Mouse (Mus musculus) adrenal gland, postnatal 10 days (tissue): ENCODE measurements at regions not wholly inside any gene's neighbourhood (a gene's known extent, or its start where the extent isn't known, plus 50 kb on each side); places are given as distances from the start of the nearest gene placed in this dataset.

Experiments used
- DNase-seq: peaks from one replicate; pipeline ENCODE4 v3.0.0; 2021; ENCODE audit warnings: mixed read lengths

GRCm38 (mm10) chr13:110683259-110684041 lies 288.6 kb downstream of the Plk2 start:
- DNase-seq: peak; percentile 6

DNA sequence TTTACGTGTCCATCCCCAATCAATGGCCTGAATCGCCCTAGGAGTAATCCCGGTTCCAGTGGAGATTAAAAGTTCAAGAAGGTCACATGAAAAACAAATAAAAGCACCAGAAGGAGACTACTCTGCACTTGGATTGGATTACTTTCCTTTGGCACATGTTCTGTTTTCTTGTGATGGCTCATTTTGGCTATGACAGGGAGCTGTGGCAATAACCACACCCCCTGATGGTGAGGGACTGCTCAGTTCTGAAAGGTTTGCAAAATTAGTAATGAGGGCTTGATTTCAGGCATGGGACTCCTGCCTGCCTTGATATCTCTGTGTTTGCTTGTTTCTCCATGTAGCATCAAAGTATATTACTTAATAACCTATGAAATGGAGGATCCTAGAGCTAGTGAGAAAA lies 293.9 kb downstream of the Plk2 start:
- no peak for DNase-seq

GRCm38 (mm10) chr13:110690501-110691255 lies 295.8 kb downstream of the Plk2 start:
- peak; percentile 31 for DNase-seq

GRCm38 (mm10) chr13:110692696-110693095 lies 297.9 kb downstream of the Plk2 start:
- DNase-seq: no peak

- DNase-seq: no peak
Measured at GRCm38 (mm10) chr13:110694876-110695275, 300.0 kb downstream of the Plk2 start.

- peak; percentile 12 for DNase-seq
Measured at GRCm38 (mm10) chr13:110696549-110696948, 301.7 kb downstream of the Plk2 start.

- DNase-seq: no peak
Measured at GRCm38 (mm10) chr13:110704261-110704660, 309.4 kb downstream of the Plk2 start.

DNA sequence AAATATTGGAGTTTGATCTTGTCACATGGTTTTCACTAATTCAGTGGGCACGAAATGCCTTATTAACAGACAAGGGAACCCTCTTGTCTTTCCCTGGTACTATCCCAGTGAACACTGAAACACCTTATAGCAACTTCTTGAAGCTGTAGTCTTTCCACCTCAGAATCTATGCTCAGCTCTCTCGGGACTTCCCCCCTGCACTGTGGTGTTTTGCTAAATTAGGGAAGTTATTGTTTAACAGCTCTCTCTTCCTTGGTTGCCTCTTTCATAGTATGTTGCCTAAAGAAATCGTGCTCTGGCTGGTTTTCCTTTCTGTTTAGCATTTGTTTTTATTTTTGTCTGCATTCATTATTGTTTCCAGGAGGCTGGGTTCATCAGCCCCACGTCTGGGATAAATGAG lies 316.0 kb downstream of the Plk2 start:
- no peak for DNase-seq

DNA sequence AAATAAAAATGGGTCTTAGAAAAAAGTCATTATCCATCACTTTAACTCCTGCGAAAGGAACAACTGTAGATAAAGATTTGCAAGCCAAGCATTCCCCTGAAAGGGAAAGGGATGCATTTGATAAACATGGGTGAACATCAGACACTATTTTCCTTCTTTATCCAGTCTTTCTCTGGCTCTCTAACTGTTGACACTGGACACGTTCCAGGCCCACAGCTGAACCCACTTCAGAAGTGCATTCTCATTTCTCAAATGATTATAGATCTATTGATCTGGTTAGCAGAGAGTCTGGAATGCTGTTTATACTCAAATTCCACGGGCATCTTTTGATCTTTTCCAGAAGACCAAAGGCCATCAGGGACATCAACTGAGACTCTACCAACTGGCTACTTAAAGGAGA lies 317.7 kb downstream of the Plk2 start:
- DNase-seq: no peak

GRCm38 (mm10) chr13:110722170-110722569 lies 327.3 kb downstream of the Plk2 start:
- no peak for DNase-seq

- no peak for DNase-seq
Measured at GRCm38 (mm10) chr13:110722752-110723151, 327.9 kb downstream of the Plk2 start.

DNA sequence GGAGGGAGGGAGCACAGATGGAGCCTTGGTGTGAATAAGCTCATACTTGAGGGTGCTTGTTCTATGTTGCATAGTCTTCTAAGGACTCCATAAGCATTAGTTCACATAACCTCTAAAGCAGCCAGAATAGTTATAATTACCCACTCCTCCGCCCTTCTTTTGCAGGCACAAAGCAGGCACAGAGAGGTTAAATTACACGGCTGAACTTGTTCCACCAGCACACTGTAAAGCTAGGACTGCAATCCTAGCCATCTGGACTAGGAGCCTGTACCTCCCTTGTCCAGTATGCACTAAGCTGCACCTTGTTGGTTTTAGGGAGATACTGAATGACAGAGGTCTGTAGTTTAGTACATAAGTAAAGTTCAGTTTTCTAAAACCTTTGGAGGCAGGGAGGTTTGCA lies 330.0 kb downstream of the Plk2 start:
- DNase-seq: no peak

DNA sequence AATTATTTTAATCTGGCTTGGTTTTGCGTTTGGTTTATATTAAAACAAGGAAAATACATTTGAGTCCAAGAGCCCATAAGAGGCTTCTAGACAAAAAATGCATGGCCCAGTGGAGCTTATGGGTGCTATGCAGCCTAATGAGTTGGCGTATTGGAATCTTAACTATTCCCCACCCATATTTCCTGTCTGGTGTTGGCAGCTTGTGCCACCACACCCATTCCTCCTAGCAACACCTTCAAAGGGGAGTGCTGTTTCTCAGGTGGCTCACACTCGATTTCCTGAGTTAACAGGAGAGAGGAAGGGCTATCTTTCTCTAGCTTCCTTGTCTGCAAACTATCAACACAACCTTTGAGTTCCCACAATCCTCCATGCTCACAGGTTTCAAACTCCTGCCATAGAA lies 331.0 kb downstream of the Plk2 start:
- DNase-seq: no peak

GRCm38 (mm10) chr13:110735511-110735910 lies 340.7 kb downstream of the Plk2 start:
- DNase-seq: peak; percentile 52

GRCm38 (mm10) chr13:110741576-110742206 lies 346.8 kb downstream of the Plk2 start:
- DNase-seq: no peak

- no peak for DNase-seq
Measured at GRCm38 (mm10) chr13:110747223-110747868, 352.5 kb downstream of the Plk2 start.

DNA sequence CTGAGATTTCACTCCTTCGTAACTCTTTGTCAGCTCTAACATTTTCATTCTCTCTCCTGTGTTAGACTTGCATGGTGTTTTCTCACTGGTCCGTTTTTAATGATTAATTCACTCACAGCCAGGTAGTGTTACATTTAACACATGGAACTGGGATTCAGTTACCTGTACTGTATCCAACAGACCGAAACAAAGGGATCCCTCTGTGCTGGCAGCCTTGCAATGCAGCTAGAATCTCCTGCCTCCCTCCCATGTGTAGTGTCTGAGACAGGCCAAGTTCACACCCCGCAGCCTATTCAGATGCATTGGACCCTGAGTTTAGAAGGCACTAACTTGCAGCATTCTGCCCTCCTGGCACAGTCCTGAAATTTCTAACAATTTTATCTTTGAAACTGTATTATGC lies 357.9 kb downstream of the Plk2 start:
- DNase-seq: no peak

DNA sequence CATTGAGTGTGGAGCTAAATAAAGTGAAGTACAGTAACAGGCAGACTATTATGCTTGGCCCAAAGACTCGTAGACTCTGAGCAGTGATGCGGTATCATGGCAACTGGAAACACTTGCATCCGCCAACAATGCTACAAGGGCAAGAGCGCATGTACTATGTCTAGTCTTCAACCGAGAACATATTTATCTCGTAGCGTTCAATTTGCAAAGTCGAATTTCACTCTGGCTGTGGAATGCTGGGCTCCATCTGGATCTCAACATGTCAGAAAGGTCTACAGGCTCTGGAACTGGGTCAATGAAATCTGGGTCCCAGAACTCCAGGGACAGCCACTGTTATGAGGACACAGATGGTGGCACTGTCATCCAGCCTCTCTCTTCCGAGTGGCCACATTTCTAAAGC lies 359.7 kb downstream of the Plk2 start:
- DNase-seq: no peak

- DNase-seq: no peak
Measured at GRCm38 (mm10) chr13:110756877-110757276, 362.0 kb downstream of the Plk2 start.

DNA sequence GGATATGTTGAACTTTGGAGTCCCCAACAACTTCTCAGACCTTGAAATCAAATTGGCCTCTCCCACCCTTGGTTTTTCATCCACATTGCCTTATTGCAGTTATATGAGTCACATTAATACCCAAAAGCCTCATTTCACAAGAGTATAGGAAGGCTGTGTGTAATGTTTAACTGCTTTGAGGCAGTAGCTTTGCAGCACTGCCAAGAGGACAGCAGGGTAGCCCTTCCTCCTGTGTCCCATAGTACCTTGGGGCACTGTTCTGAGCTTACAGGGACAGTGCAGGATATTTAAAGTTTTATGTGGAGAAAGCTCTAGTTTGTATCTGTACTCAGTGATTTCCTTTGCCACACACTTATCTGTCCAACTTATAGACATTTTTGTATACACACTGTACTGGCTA lies 374.4 kb downstream of the Plk2 start:
- no peak for DNase-seq

DNA sequence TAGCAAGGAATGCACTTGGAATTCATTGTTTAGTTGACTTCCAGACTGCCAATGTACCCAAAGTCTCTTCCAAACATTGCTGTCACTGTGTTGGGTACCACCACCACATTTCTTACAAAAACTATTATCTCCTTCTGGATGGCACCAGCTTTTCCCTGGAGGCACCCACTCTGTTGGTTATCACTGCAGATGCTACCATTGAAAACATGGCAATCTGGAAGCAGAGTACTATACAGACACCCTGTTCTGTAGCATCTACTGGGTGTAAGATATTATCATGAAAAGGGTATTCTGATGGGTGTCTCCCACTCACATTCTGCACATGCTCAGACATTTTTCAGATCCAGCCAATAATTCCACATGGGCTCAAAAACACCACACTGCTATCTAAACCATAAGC lies 380.4 kb downstream of the Plk2 start:
- DNase-seq: no peak

GRCm38 (mm10) chr13:110784162-110784785 lies 389.4 kb downstream of the Plk2 start:
- DNase-seq: no peak
